Mouse (Mus musculus) MEL (cell line): ENCODE data around the gene Tbck. TPM values are rescaled to one million over a fixed set of nuclear protein-coding genes. Genes with fewer than 3 reads are reported as not detected.

Source experiments
- DNase-seq: peaks from one replicate; pipeline ENCODE4 v3.0.0; 2011; ENCODE audit warnings: low read depth, low spot score
- H3K27ac ChIP-seq: 2 replicates; pipeline ENCODE4 v1.5.1; 2012; ENCODE audit warnings: low read depth, mild to moderate bottlenecking, control low read depth, low read length, moderate library complexity; ENCODE audit not compliant: control insufficient read depth
- H3K27me3 ChIP-seq, 2 experiments: fragments of 150-350 bp in 1 of 2; sonication (generic) in 1 of 2; 2 replicates each; pipeline ENCODE4 v1.6.1; 2012; ENCODE audit warnings: low read length in 2 of 2, mild to moderate bottlenecking in 2 of 2, improper control_type of control experiment in 1 of 2, moderate library complexity in 1 of 2; ENCODE audit not compliant: insufficient read depth in 2 of 2, control insufficient read depth in 1 of 2
- H3K36me3 ChIP-seq, 2 experiments: 2 replicates each; pipeline ENCODE4 v1.6.1; 2012 to 2014; ENCODE audit warnings: low read length in 2 of 2, improper control_type of control experiment in 1 of 2, inconsistent platforms in 1 of 2, mild to moderate bottlenecking in 1 of 2; ENCODE audit not compliant: insufficient read depth in 2 of 2, control insufficient read depth in 1 of 2
- H3K4me1 ChIP-seq, 2 experiments: fragments of 150-350 bp in 1 of 2; sonication (generic) in 1 of 2; 2 replicates each; pipeline ENCODE4 v1.6.1; 2012; ENCODE audit warnings: low read length in 2 of 2, improper control_type of control experiment in 1 of 2, mild to moderate bottlenecking in 1 of 2; ENCODE audit not compliant: insufficient read depth in 2 of 2, control insufficient read depth in 1 of 2
- H3K4me3 ChIP-seq, 2 experiments: fragments of 150-350 bp in 1 of 2; sonication (generic) in 1 of 2; 2 replicates each; pipeline ENCODE4 v1.5.1; 2012; ENCODE audit warnings: low read depth in 2 of 2, low read length in 2 of 2, mild to moderate bottlenecking in 2 of 2, moderate library complexity in 2 of 2, control low read depth in 1 of 2, improper control_type of control experiment in 1 of 2; ENCODE audit not compliant: control insufficient read depth in 1 of 2, insufficient read depth in 1 of 2
- H3K79me2 ChIP-seq: 2 replicates; pipeline ENCODE4 v1.6.1; 2012; ENCODE audit warnings: mild to moderate bottlenecking, low read length, moderate library complexity; ENCODE audit not compliant: control insufficient read depth, poor library complexity, insufficient read depth
- H3K9ac ChIP-seq: 2 replicates; pipeline ENCODE4 v1.6.1; 2012; ENCODE audit warnings: low read depth, mild to moderate bottlenecking, control low read depth, low read length, moderate library complexity; ENCODE audit not compliant: control insufficient read depth, poor library complexity, severe bottlenecking
- H3K9me3 ChIP-seq: fragments of 150-350 bp; sonication (generic); replicated peaks from 2 replicates; pipeline ENCODE4 v1.6.1; 2012; ENCODE audit warnings: mild to moderate bottlenecking, low read length, improper control_type of control experiment, moderate library complexity; ENCODE audit not compliant: insufficient read depth
- CTCF ChIP-seq, 3 experiments: IDR thresholded peaks in 2 of 3; conservative IDR thresholded peaks in 1 of 3; 2 replicates each; pipeline ENCODE4 v1.5.1; 2011 to 2012; ENCODE audit warnings: low read length in 3 of 3, low read depth in 2 of 3, mild to moderate bottlenecking in 2 of 3, improper control_type of control experiment in 1 of 3, inconsistent platforms in 1 of 3, mixed read lengths in 1 of 3, moderate library complexity in 1 of 3; ENCODE audit not compliant: control insufficient read depth in 1 of 3, insufficient read depth in 1 of 3, poor library complexity in 1 of 3, severe bottlenecking in 1 of 3
- E2F4 ChIP-seq: IDR thresholded peaks from 2 replicates; pipeline ENCODE4 v1.6.1; 2011; ENCODE audit warnings: low read depth, low read length, improper control_type of control experiment, borderline replicate concordance
- ETS1 ChIP-seq: IDR thresholded peaks from 2 replicates; pipeline ENCODE4 v1.6.1; 2012; ENCODE audit warnings: low read depth, mild to moderate bottlenecking, inconsistent platforms, low read length, improper control_type of control experiment, moderate library complexity
- GATA1 ChIP-seq: IDR thresholded peaks from 2 replicates; pipeline ENCODE4 v1.6.1; 2011; ENCODE audit warnings: low read depth, low read length, improper control_type of control experiment
- MAFK ChIP-seq: IDR thresholded peaks from 2 replicates; pipeline ENCODE4 v1.6.1; 2011; ENCODE audit warnings: low read depth, mild to moderate bottlenecking, low read length, improper control_type of control experiment, borderline replicate concordance
- MAX ChIP-seq: IDR thresholded peaks from 2 replicates; pipeline ENCODE4 v1.6.1; 2011; ENCODE audit warnings: low read length, improper control_type of control experiment
- MAZ ChIP-seq: IDR thresholded peaks from 2 replicates; pipeline ENCODE4 v1.6.1; 2012; ENCODE audit warnings: low read depth, mild to moderate bottlenecking, inconsistent platforms, low read length, improper control_type of control experiment
- NELFE ChIP-seq: IDR thresholded peaks from 2 replicates; pipeline ENCODE4 v1.6.1; 2011; ENCODE audit warnings: low read depth, low read length, improper control_type of control experiment
- POLR2AphosphoS2 ChIP-seq: IDR thresholded peaks from 2 replicates; pipeline ENCODE4 v1.6.1; 2011; ENCODE audit warnings: low read length, improper control_type of control experiment
- POLR2AphosphoS5 ChIP-seq: IDR thresholded peaks from 2 replicates; pipeline ENCODE4 v1.6.1; 2012; ENCODE audit warnings: low read depth, borderline replicate concordance, mild to moderate bottlenecking, inconsistent platforms, low read length, moderate library complexity, mixed read lengths
- RCOR1 ChIP-seq: IDR thresholded peaks from 2 replicates; pipeline ENCODE4 v1.6.1; 2012; ENCODE audit warnings: low read depth, mild to moderate bottlenecking, inconsistent platforms, low read length, improper control_type of control experiment
- SMC3 ChIP-seq: IDR thresholded peaks from 2 replicates; pipeline ENCODE4 v1.6.1; 2011; ENCODE audit warnings: low read depth, low read length, improper control_type of control experiment
- TBP ChIP-seq: IDR thresholded peaks from 2 replicates; pipeline ENCODE4 v1.8.0; 2011; ENCODE audit warnings: low read depth, low read length, improper control_type of control experiment
- UBTF ChIP-seq: IDR thresholded peaks from 2 replicates; pipeline ENCODE4 v1.6.1; 2012; ENCODE audit warnings: low read depth, mild to moderate bottlenecking, inconsistent platforms, low read length, improper control_type of control experiment, moderate library complexity, borderline replicate concordance; ENCODE audit not compliant: insufficient read depth
- ZNF384 ChIP-seq: IDR thresholded peaks from 2 replicates; pipeline ENCODE4 v1.6.1; 2012; ENCODE audit warnings: low read depth, mild to moderate bottlenecking, inconsistent platforms, low read length, improper control_type of control experiment
- polyA plus RNA-seq, 2 experiments: library from polyadenylated mRNA; stranded (reverse) in 1 of 2; unstranded in 1 of 2; fragments of >175 nt in 1 of 2; fragments of >200 nt in 1 of 2; gene quantifications; 2 replicates each; pipeline versions ENCODE4 v1.2.1 to v1.2.4; 2012; ENCODE audit warnings: low replicate concordance in 2 of 2, low read depth in 1 of 2; ENCODE audit not compliant: insufficient read length in 2 of 2, insufficient read depth in 1 of 2, missing spikeins in 1 of 2
- total RNA-seq: library from RNA; depleted of rRNA; stranded (reverse); fragments of 300-350 nt; gene quantifications from 2 replicates; pipeline ENCODE4 v1.2.3, GENCODE M21; 2012

Gene Tbck
- total and polyA plus RNA-seq, 3 experiments, result 4.6 to 7.5 TPM; not detected in 1

GRCm38 (mm10) chr3:132838656-132839417 is 154.9 kb downstream of the Tbck start:
- no peak overlapping the region for H3K27ac ChIP-seq
- no peak for TF ChIP-seq GATA1
- TF ChIP-seq, all 39 proteins: peak for 0
- DNase-seq, result no peak
- H3K27me3 ChIP-seq, result no peaks in the 10 kb centered on the region
- no peaks in the 10 kb centered on the region for H3K9me3 ChIP-seq
- H3K4me1 ChIP-seq, result peaks cover 2 to 4% of the 10 kb centered on the region in 2 experiments; a peak in 1 of 4 replicates
- H3K79me2 ChIP-seq, result no peaks in the 10 kb centered on the region
- H3K36me3 ChIP-seq, result 0 out of 4 replicates have a peak, but pooled peaks cover 0 to 2% of the 10 kb centered on the region in 2 experiments
- no peak overlapping the region for H3K4me3 ChIP-seq
- no peak overlapping the region for H3K9ac ChIP-seq

- Histone ChIP-seq H3K9ac (no peak overlapping the region), H3K36me3 (0 out of 4 replicates have a peak, but pooled peaks cover 0 to 2% of the 10 kb centered on the region in 2 experiments), H3K27ac (no peak overlapping the region), H3K9me3 (no peaks in the 10 kb centered on the region), H3K79me2 (no peaks in the 10 kb centered on the region), H3K27me3 (no peaks in the 10 kb centered on the region), H3K4me3 (no peak overlapping the region), H3K4me1 (peaks cover 2 to 4% of the 10 kb centered on the region in 2 experiments; a peak in 1 of 4 replicates)
- TF ChIP-seq ZNF384 (no peak), SMC3 (no peak)
- DNase-seq, result no peak
These were observed 155.6 kb downstream of the Tbck start for GRCm38 (mm10) chr3:132839516-132839915.

- TF ChIP-seq TBP, result no peak
- no peak for TF ChIP-seq POLR2AphosphoS2
- no peak for TF ChIP-seq MAX
- TF ChIP-seq ETS1, result no peak
- TF ChIP-seq NELFE, result no peak
- TF ChIP-seq, all 39 proteins: peak for 0
- Histone ChIP-seq H3K79me2 (no peaks in the 10 kb centered on the region), H3K9ac (no peak overlapping the region), H3K36me3 (no peaks in the 10 kb centered on the region), H3K27me3 (no peaks in the 10 kb centered on the region), H3K9me3 (no peaks in the 10 kb centered on the region), H3K27ac (no peak overlapping the region), H3K4me1 (no peaks in the 10 kb centered on the region), H3K4me3 (no peak overlapping the region)
- no peak for DNase-seq
These were observed 158.7 kb downstream of the Tbck start for GRCm38 (mm10) chr3:132842676-132843075.

GRCm38 (mm10) chr3:132849669-132850068 is 165.7 kb downstream of the Tbck start:
- no peak overlapping the region for H3K27ac ChIP-seq
- DNase-seq, result no peak
- no peaks in the 10 kb centered on the region for H3K4me1 ChIP-seq
- H3K9ac ChIP-seq, result no peak overlapping the region
- no peaks in the 10 kb centered on the region for H3K9me3 ChIP-seq
- no peak overlapping the region for H3K4me3 ChIP-seq
- H3K36me3 ChIP-seq, result no peaks in the 10 kb centered on the region; a peak in 1 of 4 replicates
- H3K79me2 ChIP-seq, result no peaks in the 10 kb centered on the region
- TF ChIP-seq GATA1 (no peak), MAZ (no peak), E2F4 (no peak), SMC3 (no peak), UBTF (no peak), CTCF (IDR thresholded peaks at IDR 0.05 in 2 of 3, conservative IDR thresholded peaks at IDR 0.05 in 1 of 3; ENCODE audit: control insufficient read depth in 1 of 3, insufficient read depth in 1 of 3, low read depth in 2 of 3, low read length in 3 of 3, poor library complexity in 1 of 3, severe bottlenecking in 1 of 3) (no peak), RCOR1 (no peak), TBP (no peak), MAFK (no peak), POLR2AphosphoS5 (no peak)
- peaks cover 0 to 2% of the 10 kb centered on the region in 2 experiments; a peak in 2 of 4 replicates for H3K27me3 ChIP-seq
